8 mouse cellular contexts compared by ENCODE assay signal in genomic region chr19:23373287-23373686, GRCm38 (mm10).
A peak's percentile ranks its signal among the peaks of the same experiment; 100 is the strongest.
DNase-seq lines count a peak whose midpoint lies in the region; ATAC-seq lines count a peak whose summit lies in the region.

No protein-coding gene starts in this region.

- 0 out of 2 replicates have a peak overlapping the region, but pooled peaks have one; percentile 19 for H3K9ac ChIP-seq in heart, embryonic 13.5 days
- H3K9ac ChIP-seq in lung, embryonic 16.5 days (ENCODE audit: low read length), result no peak overlapping the region

- no peak overlapping the region for H3K4me2 ChIP-seq in heart, embryonic 13.5 days
- H3K4me2 ChIP-seq in lung, embryonic 16.5 days (ENCODE audit: low read depth, low read length), result no peak overlapping the region

- 41% methylated on average over 8 of the region's 8 CpGs for WGBS in heart, embryonic 13.5 days
- whole genome bisulfite sequencing in large intestine, adult 2 months, result 39% methylated on average over 8 of the region's 8 CpGs
- 42% methylated on average over 8 of the region's 8 CpGs for WGBS in lung, embryonic 16.5 days

- DNase-seq in CD4-positive helper T cell, adult 2 months (ENCODE audit: low read depth, low spot score), result peak; percentile 17
- peak; percentile 68 for DNase-seq in adipocyte (ENCODE audit: low spot score)
- peak; percentile 59 for DNase-seq in embryo, embryonic 9.5 days (ENCODE audit: extremely low spot score)
- DNase-seq in large intestine, adult 2 months (ENCODE audit: low read depth, low spot score), result peak; percentile 6
- peak; percentile 84 for DNase-seq in retina, embryonic 14.5 days (ENCODE audit: low spot score)
- DNase-seq in urinary bladder, postnatal 14 days (ENCODE audit: low spot score), result peak; percentile 62

- H3K27me3 ChIP-seq in heart, embryonic 13.5 days (replicated peaks), result no peaks in the 10 kb centered on the region
- H3K27me3 ChIP-seq in lung, embryonic 16.5 days (ENCODE audit: control insufficient read depth, insufficient read depth, low read depth, low read length), result no peaks in the 10 kb centered on the region

- H3K27ac ChIP-seq in heart, embryonic 13.5 days (replicated peaks), result no peak overlapping the region
- H3K27ac ChIP-seq in lung, embryonic 16.5 days (ENCODE audit: low read length), result no peak overlapping the region

- H3K4me1 ChIP-seq in heart, embryonic 13.5 days, result peaks cover 2% of the 10 kb centered on the region; the same call in 1 of the 2 replicates
- H3K4me1 ChIP-seq in lung, embryonic 16.5 days (replicated peaks; ENCODE audit: control insufficient read depth, insufficient read depth, low read length), result no peaks in the 10 kb centered on the region

- ATAC-seq in heart, embryonic 13.5 days (ENCODE audit: extremely low read depth, insufficient number of reproducible peaks, low FRiP score, low TSS enrichment), result no peak
- ATAC-seq in lung, embryonic 16.5 days (ENCODE audit: low read depth), result 0 out of 2 replicates have a peak, but pooled peaks have one; percentile 36

- H3K4me3 ChIP-seq in heart, embryonic 13.5 days, result no peak overlapping the region
- no peak overlapping the region for H3K4me3 ChIP-seq in lung, embryonic 16.5 days (ENCODE audit: low read length)

- H3K36me3 ChIP-seq in heart, embryonic 13.5 days, result no peaks in the 10 kb centered on the region
- no peaks in the 10 kb centered on the region for H3K36me3 ChIP-seq in lung, embryonic 16.5 days (ENCODE audit: control insufficient read depth, insufficient read depth, low read length)

- H3K9me3 ChIP-seq in heart, embryonic 13.5 days, result no peaks in the 10 kb centered on the region
- no peaks in the 10 kb centered on the region for H3K9me3 ChIP-seq in lung, embryonic 16.5 days (ENCODE audit: control insufficient read depth, low read length)

Comparison
In these comparisons a context has a peak if more than half of its experiments do, and no peak if none do; other contexts are left out.
1. DNase-seq: peak in every context shown above with its lines; median percentile 84 in retina, embryonic 14.5 days; 68 in adipocyte; 62 in urinary bladder, postnatal 14 days; 59 in embryo, embryonic 9.5 days; 17 in CD4-positive helper T cell, adult 2 months; 6 in large intestine, adult 2 months.